Mouse (Mus musculus) kidney, embryonic 14.5 days (tissue): Measurements from ENCODE around the gene Cd300ld2. TPM values are rescaled to one million over a fixed set of nuclear protein-coding genes. Genes with fewer than 3 reads are reported as not detected.
"Not testable (repeated sequence)": the region's sequence is repeated elsewhere in the genome, so short reads cannot be mapped to it uniquely, and the experiment has no call there.

Source experiments
- ATAC-seq: fragments of 200-750 bp; cut with Nextera tagmentation; 2 replicates; pipeline ENCODE4 v1.8.0; 2017; ENCODE audit warnings: moderate number of reproducible peaks, mild to moderate bottlenecking, moderate TSS enrichment, moderate library complexity; ENCODE audit not compliant: low FRiP score, low TSS enrichment
- H3K27ac ChIP-seq: fragments of 300-500 bp; sonication (generic); 2 replicates; pipeline ENCODE4 v1.5.1; 2014; ENCODE audit warnings: low read depth, mild to moderate bottlenecking, low read length, moderate library complexity, mixed read lengths
- H3K27me3 ChIP-seq: fragments of 300-500 bp; sonication (generic); 2 replicates; pipeline ENCODE4 v1.6.1; 2014; ENCODE audit warnings: mild to moderate bottlenecking, low read length; ENCODE audit not compliant: control insufficient read depth, insufficient read depth
- H3K36me3 ChIP-seq: fragments of 300-500 bp; sonication (generic); 2 replicates; pipeline ENCODE4 v1.6.1; 2014; ENCODE audit warnings: low read length, mixed read lengths; ENCODE audit not compliant: control insufficient read depth, insufficient read depth
- H3K4me1 ChIP-seq: fragments of 300-500 bp; sonication (generic); 2 replicates; pipeline ENCODE4 v1.6.1; 2014; ENCODE audit warnings: low read length, mixed read lengths; ENCODE audit not compliant: control insufficient read depth, insufficient read depth
- H3K4me2 ChIP-seq: fragments of 300-500 bp; sonication (generic); replicated peaks from 2 replicates; pipeline ENCODE4 v1.6.1; 2014; ENCODE audit warnings: low read depth, mild to moderate bottlenecking, low read length
- H3K4me3 ChIP-seq: fragments of 300-500 bp; sonication (generic); 2 replicates; pipeline ENCODE4 v1.5.1; 2014; ENCODE audit warnings: mild to moderate bottlenecking, low read length
- H3K9ac ChIP-seq: fragments of 300-500 bp; sonication (generic); 2 replicates; pipeline ENCODE4 v1.6.1; 2014; ENCODE audit warnings: low read depth, mild to moderate bottlenecking, low read length, moderate library complexity
- H3K9me3 ChIP-seq: fragments of 300-500 bp; sonication (generic); 2 replicates; pipeline ENCODE4 v1.6.1; 2016; ENCODE audit warnings: low read length; ENCODE audit not compliant: control insufficient read depth
- WGBS: fragments of 180-500 bp; shearing (Covaris S2); extraction: QIAGEN DNeasy Blood & Tissue Kit; methylation state at CpG from one replicate; pipeline ENCODE4 v1.1.7; 2014; 5-methylcytosine and 5-hydroxymethylcytosine counted together
- polyA plus RNA-seq: library from polyadenylated mRNA; unstranded; fragments of >200 nt; fragmentation: Nextera tagmentation; extraction: Ambion mirVana; gene quantifications from 2 replicates; pipeline ENCODE4 v1.2.1, GENCODE M21; 2014

The Cd300ld2 gene
- not detected in 2 replicates for polyA plus RNA-seq

- WGBS: no CpG with 5 or more reads among the region's 7 CpGs
- not testable (repeated sequence) for H3K27ac ChIP-seq, H3K4me3 ChIP-seq, H3K27me3 ChIP-seq, H3K4me2 ChIP-seq, H3K9ac ChIP-seq, H3K9me3 ChIP-seq, H3K36me3 ChIP-seq, ATAC-seq, H3K4me1 ChIP-seq
These were observed at the start of gene Cd300ld2 for GRCm38 (mm10) chr11:115016093-115016492. TSS of gene Cd300ld2 (minus strand) at chr11:115016193.

- Histone ChIP-seq H3K27me3 (no peaks in the 10 kb centered on the region), H3K9me3 (no peaks in the 10 kb centered on the region), H3K36me3 (no peaks in the 10 kb centered on the region), H3K9ac (no peak within 1 kb of the TSS), H3K27ac (no peak within 1 kb of the TSS), H3K4me3 (no peak within 1 kb of the TSS), H3K4me2 (no peak within 1 kb of the TSS), H3K4me1 (no peaks in the 10 kb centered on the region)
- WGBS: 19% methylated on average over 5 of the region's 5 CpGs
- ATAC-seq: no peak
These were observed 46.1 kb upstream of the Cd300ld2 start, which contains the start of gene Cd300e for GRCm38 (mm10) chr11:115062077-115062476. TSS of gene Cd300e (minus strand) at chr11:115062177.

GRCm38 (mm10) chr11:115059797-115060196, 43.8 kb upstream of the Cd300ld2 start:
- no peaks in the 10 kb centered on the region for H3K36me3 ChIP-seq

GRCm38 (mm10) chr11:115058701-115059100, 42.7 kb upstream of the Cd300ld2 start:
- 67% methylated on average over 4 of the region's 4 CpGs for WGBS
- no peak overlapping the region for H3K27ac ChIP-seq
- H3K9ac ChIP-seq: no peak overlapping the region
- H3K4me1 ChIP-seq: no peaks in the 10 kb centered on the region
- ATAC-seq: no peak
- no peaks in the 10 kb centered on the region for H3K36me3 ChIP-seq
- H3K9me3 ChIP-seq: no peaks in the 10 kb centered on the region
- H3K27me3 ChIP-seq: no peaks in the 10 kb centered on the region
- H3K4me2 ChIP-seq: no peak overlapping the region
- H3K4me3 ChIP-seq: no peak overlapping the region

More at GRCm38 (mm10) chr11:115059797-115060196, 43.8 kb upstream of the Cd300ld2 start:
- no peak for ATAC-seq
- H3K4me3 ChIP-seq: no peak overlapping the region
- no peaks in the 10 kb centered on the region for H3K27me3 ChIP-seq
- 85% methylated on average over 2 of the region's 2 CpGs for WGBS
- H3K4me1 ChIP-seq: no peaks in the 10 kb centered on the region
- no peak overlapping the region for H3K27ac ChIP-seq
- no peaks in the 10 kb centered on the region for H3K9me3 ChIP-seq
- no peak overlapping the region for H3K9ac ChIP-seq
- no peak overlapping the region for H3K4me2 ChIP-seq

DNA sequence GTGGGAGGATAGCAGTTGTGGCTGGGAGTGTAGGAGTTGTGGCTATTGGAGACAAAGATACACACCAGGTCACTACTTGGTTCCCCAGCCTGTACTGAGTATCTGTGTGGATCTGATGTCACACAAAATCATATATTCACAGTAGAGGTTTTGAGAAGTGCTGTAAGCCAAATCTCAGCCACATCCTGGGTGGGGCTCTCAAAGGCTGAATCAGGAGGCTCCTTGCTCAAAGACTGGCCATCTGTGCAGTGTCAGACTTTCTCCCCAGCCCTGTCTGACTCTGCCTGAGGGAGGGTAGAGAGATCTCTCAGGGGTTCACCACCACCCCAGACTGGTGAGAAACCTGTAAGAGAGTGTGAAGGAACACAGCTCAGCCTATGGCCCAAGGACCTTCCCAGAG, 38.5 kb upstream of the Cd300ld2 start:
- H3K36me3 ChIP-seq: no peaks in the 10 kb centered on the region
- no peaks in the 10 kb centered on the region for H3K4me1 ChIP-seq
- H3K9me3 ChIP-seq: no peaks in the 10 kb centered on the region
- no peak overlapping the region for H3K4me3 ChIP-seq
- no peak overlapping the region for H3K27ac ChIP-seq
- ATAC-seq: no peak
- no peak overlapping the region for H3K4me2 ChIP-seq
- no peak overlapping the region for H3K9ac ChIP-seq
- no peaks in the 10 kb centered on the region for H3K27me3 ChIP-seq

DNA sequence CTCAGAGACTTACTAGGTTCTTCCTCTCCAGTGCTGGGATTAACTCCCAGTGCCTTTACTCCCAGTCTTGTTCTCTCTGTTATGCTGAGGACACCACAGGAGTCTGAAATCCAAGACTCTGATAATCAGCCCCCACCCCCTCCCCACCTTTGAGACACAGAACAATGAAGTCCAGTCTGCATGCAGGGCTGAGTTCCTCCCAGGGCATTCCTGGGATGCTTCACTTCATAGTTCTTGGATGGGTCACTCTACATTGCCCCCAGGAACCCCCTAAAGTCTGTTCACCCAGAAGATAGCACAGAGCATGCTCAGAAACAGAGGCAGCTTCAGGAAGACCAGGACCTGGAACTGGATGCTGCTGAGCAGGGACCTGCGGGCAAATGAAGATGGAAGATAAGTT, 37.0 kb upstream of the Cd300ld2 start:
- H3K9me3 ChIP-seq: no peaks in the 10 kb centered on the region
- H3K27ac ChIP-seq: no peak overlapping the region
- 100% methylated on average over 1 of the region's 1 CpGs for WGBS

DNA sequence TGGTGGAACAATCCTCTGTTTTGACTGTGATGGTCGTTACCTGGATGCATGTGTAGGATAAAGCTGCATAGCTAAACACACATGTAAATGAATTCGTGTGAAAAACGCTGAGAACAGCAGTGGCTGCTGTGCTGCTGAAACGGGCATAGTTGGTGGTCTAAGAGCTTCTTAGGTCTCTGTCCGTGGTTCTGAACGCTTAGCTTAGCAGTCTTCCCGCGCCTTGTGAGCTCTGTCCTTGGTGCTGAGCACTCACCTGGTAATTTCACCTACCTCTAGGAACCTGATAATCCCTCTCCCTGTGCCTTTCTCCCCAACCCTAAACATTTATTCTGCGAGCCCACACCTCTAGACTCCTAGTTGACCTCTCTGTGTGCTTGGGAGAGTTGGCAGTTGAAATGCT, 36.2 kb upstream of the Cd300ld2 start:
- no peak overlapping the region for H3K4me3 ChIP-seq
- H3K27me3 ChIP-seq: no peaks in the 10 kb centered on the region
- H3K27ac ChIP-seq: no peak overlapping the region
- no peak for ATAC-seq
- H3K4me2 ChIP-seq: no peak overlapping the region
- no peak overlapping the region for H3K9ac ChIP-seq
- no peaks in the 10 kb centered on the region for H3K36me3 ChIP-seq
- no peaks in the 10 kb centered on the region for H3K4me1 ChIP-seq
- H3K9me3 ChIP-seq: no peaks in the 10 kb centered on the region
- WGBS: 1% methylated on average over 9 of the region's 9 CpGs

More for the DNA sequence above, 37.0 kb upstream of the Cd300ld2 start:
- Histone ChIP-seq H3K27me3 (no peaks in the 10 kb centered on the region), H3K4me3 (no peak overlapping the region), H3K36me3 (no peaks in the 10 kb centered on the region), H3K4me2 (no peak overlapping the region), H3K4me1 (no peaks in the 10 kb centered on the region), H3K9ac (no peak overlapping the region)
- no peak for ATAC-seq

GRCm38 (mm10) chr11:115049282-115049895, 33.4 kb upstream of the Cd300ld2 start:
- WGBS: 37% methylated on average over 3 of the region's 3 CpGs
- Histone ChIP-seq H3K9ac (no peak overlapping the region), H3K36me3 (no peaks in the 10 kb centered on the region), H3K27ac (no peak overlapping the region), H3K4me3 (no peak overlapping the region), H3K27me3 (no peaks in the 10 kb centered on the region), H3K9me3 (no peaks in the 10 kb centered on the region), H3K4me2 (no peak overlapping the region), H3K4me1 (no peaks in the 10 kb centered on the region)
- no peak for ATAC-seq

DNA sequence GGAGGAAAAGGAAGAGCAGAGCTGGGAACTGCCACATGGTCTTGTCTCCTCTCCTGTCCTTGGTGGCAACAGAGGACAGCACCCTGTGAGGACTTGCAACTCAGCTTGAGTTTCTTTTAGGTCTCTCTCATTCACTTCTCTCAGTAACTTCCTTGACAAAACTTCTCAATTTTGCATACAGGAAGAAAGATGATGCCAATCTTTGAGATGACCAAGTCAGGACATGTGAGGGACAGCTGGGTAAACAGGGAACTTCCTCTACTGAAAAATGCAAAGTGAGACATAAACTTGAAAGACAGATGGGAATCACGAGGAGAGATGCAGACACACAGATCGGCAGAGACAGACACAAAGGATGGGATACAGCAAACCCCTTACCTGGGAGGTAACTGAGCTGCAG, 32.3 kb upstream of the Cd300ld2 start, which contains the start of gene Cd300ld3:
Gene Cd300ld3, minus strand, starts transcription at position 151 of the 400 bp plus-strand sequence.
- no peaks in the 10 kb centered on the region for H3K9me3 ChIP-seq
- no peak within 1 kb of the TSS for H3K4me2 ChIP-seq
- H3K36me3 ChIP-seq: no peaks in the 10 kb centered on the region
- no peak for ATAC-seq
- no peaks in the 10 kb centered on the region for H3K27me3 ChIP-seq
- H3K4me1 ChIP-seq: no peaks in the 10 kb centered on the region
- H3K9ac ChIP-seq: no peak within 1 kb of the TSS
- H3K27ac ChIP-seq: no peak within 1 kb of the TSS
- no peak within 1 kb of the TSS for H3K4me3 ChIP-seq
- WGBS: 78% methylated on average over 2 of the region's 2 CpGs
